Mouse (Mus musculus) left cerebral cortex, adult 2 months (tissue): Measurements from ENCODE around the gene Ctxn2. TPM values are rescaled to one million over a fixed set of nuclear protein-coding genes. Genes with fewer than 3 reads are reported as not detected.
A peak's percentile ranks its signal among the peaks of the same experiment; 100 is the strongest.
"Not testable (repeated sequence)": the region's sequence is repeated elsewhere in the genome, so short reads cannot be mapped to it uniquely, and the experiment has no call there.

ENCODE experiments used
- DNase-seq, 2 experiments: peaks; one replicate each; pipeline ENCODE4 v3.0.0; 2021 to 2022; ENCODE audit warnings: low spot score in 2 of 2, mixed read lengths in 1 of 2; ENCODE audit errors: extremely low spot score in 1 of 2
- H3K27ac ChIP-seq: fragments of 200-600 bp; 2 replicates; pipeline ENCODE4 v1.8.1; 2022
- H3K4me3 ChIP-seq: fragments of 200-600 bp; 2 replicates; pipeline ENCODE4 v1.8.1; 2022
- CTCF ChIP-seq: fragments of 200-600 bp; IDR thresholded peaks from 2 replicates; pipeline ENCODE4 v1.8.1; 2022; ENCODE audit warnings: antibody characterized with exemption, mild to moderate bottlenecking, moderate library complexity
- intact Hi-C: fragments of 180-260 bp; cut with DNase I; formaldehyde crosslinking; loops from one replicate; pipeline ENCODE4 v1.15.1; 2025
- long read RNA-seq, 2 experiments: library from polyadenylated mRNA; stranded (forward); transcript quantifications; one replicate each; pipeline ENCODE4 v2.0.0; 2021; ENCODE audit warnings: borderline mapping rate in 2 of 2
- total RNA-seq, 2 experiments: library from RNA; stranded (reverse); gene quantifications; 2 replicates each; pipeline ENCODE4 v1.2.3; 2021

Gene Ctxn2
- total RNA-seq, result 10 to 100 TPM in 1 of 2 experiments, 1 to 10 TPM in 1; 9.7 to 11.0 TPM
- long read RNA-seq, experiment 1, partial matches to known transcripts, result 3 of 7 reads
- long read RNA-seq, experiment 1, other reads (novel, unspliced or antisense), result 4 of 7 reads
- long read RNA-seq, experiment 2, partial matches to known transcripts, result 0 of 6 reads
- long read RNA-seq, experiment 2, other reads (novel, unspliced or antisense), result 6 of 6 reads

GRCm38 (mm10) chr2:125135903-125136811 lies at the start of gene Ctxn2:
Ctxn2 (plus strand) TSS chr2:125136692.
- peak; percentile 43 to 50 for DNase-seq
- no peak for TF ChIP-seq CTCF
- intact Hi-C loops, result loop anchor here (2.0 kb wide), 1 partner anchor 13 kb away; the partner anchor contains the start of gene Myef2
- peak within 1 kb of the TSS; percentile 50 for H3K4me3 ChIP-seq
- H3K27ac ChIP-seq, result peak within 1 kb of the TSS; percentile 84

GRCm38 (mm10) chr2:125088757-125089156 lies 47.7 kb upstream of the Ctxn2 start:
- intact Hi-C loops, result no loop called here
- TF ChIP-seq CTCF, result no peak
- Histone ChIP-seq H3K27ac (no peak overlapping the region), H3K4me3 (no peak overlapping the region)
- DNase-seq, result no peak

GRCm38 (mm10) chr2:125092123-125092522 lies 44.4 kb upstream of the Ctxn2 start:
- H3K4me3 ChIP-seq, H3K27ac ChIP-seq, DNase-seq, intact Hi-C loops: not testable (repeated sequence)
- peak; percentile 2 for TF ChIP-seq CTCF

- intact Hi-C loops, DNase-seq, H3K27ac ChIP-seq, H3K4me3 ChIP-seq: not testable (repeated sequence)
Observed at GRCm38 (mm10) chr2:125104491-125104890, 32.0 kb upstream of the Ctxn2 start.

GRCm38 (mm10) chr2:125106536-125106935 lies 30.0 kb upstream of the Ctxn2 start:
- H3K27ac ChIP-seq, intact Hi-C loops, H3K4me3 ChIP-seq, DNase-seq: not testable (repeated sequence)

- DNase-seq, result no peak
- H3K27ac ChIP-seq, result peak overlapping the region; percentile 64
- intact Hi-C loops, result no loop called here
- H3K4me3 ChIP-seq, result no peak overlapping the region
- no peak for TF ChIP-seq CTCF
Observed at GRCm38 (mm10) chr2:125119381-125120110, 16.9 kb upstream of the Ctxn2 start.

- intact Hi-C loops, result loop anchor here (2.0 kb wide), 1 partner anchor 15 kb away; the partner anchor contains the start of gene Ctxn2
- H3K27ac ChIP-seq, result peak overlapping the region; percentile 75
Observed at GRCm38 (mm10) chr2:125122288-125122623, 14.2 kb upstream of the Ctxn2 start.

GRCm38 (mm10) chr2:125122624-125123476 lies 13.6 kb upstream of the Ctxn2 start:
- intact Hi-C loops, result loop anchor here (2.0 kb wide), 1 partner anchor 14 kb away; the partner anchor contains the start of gene Ctxn2
- peak overlapping the region; percentile 61 for H3K4me3 ChIP-seq
- peak; percentile 59 to 66 for DNase-seq
- peak overlapping the region; percentile 75 for H3K27ac ChIP-seq
- no peak for TF ChIP-seq CTCF

More at GRCm38 (mm10) chr2:125122288-125122623, 14.2 kb upstream of the Ctxn2 start:
- H3K4me3 ChIP-seq, result peak overlapping the region; percentile 61
- no peak for DNase-seq
- no peak for TF ChIP-seq CTCF

GRCm38 (mm10) chr2:125123477-125123852 lies 13.0 kb upstream of the Ctxn2 start, which contains the start of gene Myef2:
Myef2 (minus strand) TSS chr2:125123661.
- peak; percentile 83 to 84 for DNase-seq
- Histone ChIP-seq H3K4me3 (peak within 1 kb of the TSS; percentile 61), H3K27ac (peak within 1 kb of the TSS; percentile 75)
- intact Hi-C loops, result loop anchor here (2.0 kb wide), 1 partner anchor 13 kb away; the partner anchor contains the start of gene Ctxn2
- no peak for TF ChIP-seq CTCF

- no peak overlapping the region for H3K27ac ChIP-seq
- DNase-seq, result no peak
- TF ChIP-seq CTCF, result no peak
- intact Hi-C loops, result no loop called here
- H3K4me3 ChIP-seq, result no peak overlapping the region
Observed at GRCm38 (mm10) chr2:125125824-125126223, 10.7 kb upstream of the Ctxn2 start.

- TF ChIP-seq CTCF, result no peak
- Histone ChIP-seq H3K4me3 (no peak overlapping the region), H3K27ac (no peak overlapping the region)
- intact Hi-C loops, result no loop called here
- no peak for DNase-seq
Observed at GRCm38 (mm10) chr2:125126792-125127191, 9.7 kb upstream of the Ctxn2 start.
